Mouse (Mus musculus) liver, postnatal 0 days (tissue): Measurements from ENCODE around the gene Msln.

Source experiments
- CTCF ChIP-seq: sonication (generic); IDR thresholded peaks from 2 replicates; pipeline ENCODE4 v1.5.1; 2016; ENCODE audit warnings: antibody characterized with exemption, low read depth
- EP300 ChIP-seq: IDR thresholded peaks from 2 replicates; pipeline ENCODE4 v1.6.1; 2016; ENCODE audit warnings: antibody characterized with exemption, low read depth, mild to moderate bottlenecking

DNA sequence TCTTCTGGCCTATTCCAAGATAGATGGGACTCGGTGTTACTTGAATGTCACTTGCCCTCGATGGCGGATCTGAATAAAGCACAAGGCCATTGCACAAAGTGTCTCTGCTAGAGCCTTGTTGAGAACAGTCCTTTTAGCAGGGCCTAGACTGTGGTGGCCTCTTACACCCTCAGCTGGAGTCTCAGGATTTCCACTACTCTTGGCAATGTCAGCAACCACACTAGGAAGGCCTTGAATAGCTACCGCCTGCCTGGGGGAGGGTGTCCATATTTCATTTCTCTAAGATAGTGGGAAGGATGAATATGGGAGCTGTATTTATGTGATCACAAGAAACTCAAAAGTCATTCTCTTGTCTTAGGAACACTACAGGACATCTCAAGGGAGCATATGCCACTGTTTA lies 5.9 kb downstream of the Msln start:
- no peak for TF ChIP-seq EP300
- TF ChIP-seq CTCF = no peak
